Mouse (Mus musculus): Measurements from ENCODE around the gene Rbm15. TPM values are rescaled to one million over a fixed set of nuclear protein-coding genes. Genes with fewer than 3 reads are reported as not detected.

Rbm15 gene
- polyA plus RNA-seq, 1 experiment from 2014 or later = 5.3 TPM

Other genes with a start within 250 kb of the Rbm15 start
- gene Kcna2, start 232.5 kb downstream of the Rbm15 start, polyA plus RNA-seq (2015; fragmentation: Nextera tagmentation; extraction: Ambion mirVana) = 1.9 and 2.6 TPM in 2 replicates
- not detected in 2 replicates for gene Kcna10, start 150.6 kb downstream of the Rbm15 start, polyA plus RNA-seq (2015; fragmentation: Nextera tagmentation; extraction: Ambion mirVana)
- gene Cym, start 111.9 kb downstream of the Rbm15 start, polyA plus RNA-seq (2015; fragmentation: Nextera tagmentation; extraction: Ambion mirVana) = 0.12 and 0.13 TPM in 2 replicates
- not detected in 2 replicates for gene A630076J17Rik, start 103.1 kb downstream of the Rbm15 start, polyA plus RNA-seq (2015; fragmentation: Nextera tagmentation; extraction: Ambion mirVana)
- 0.17 and 0.19 TPM in 2 replicates for gene Prok1, start 94.0 kb downstream of the Rbm15 start, polyA plus RNA-seq (2015; fragmentation: Nextera tagmentation; extraction: Ambion mirVana)
- gene Lamtor5, start 54.8 kb downstream of the Rbm15 start, polyA plus RNA-seq (2015; fragmentation: Nextera tagmentation; extraction: Ambion mirVana) = 180 and 182 TPM in 2 replicates
- 3.0 and 3.1 TPM in 2 replicates for gene Slc16a4, start 42.4 kb downstream of the Rbm15 start, polyA plus RNA-seq (2015; fragmentation: Nextera tagmentation; extraction: Ambion mirVana)
- 8.7 and 9.7 TPM in 2 replicates for gene Kcnc4, start 125.9 kb upstream of the Rbm15 start, polyA plus RNA-seq (2015; fragmentation: Nextera tagmentation; extraction: Ambion mirVana)
- gene Slc6a17, start 184.3 kb upstream of the Rbm15 start, polyA plus RNA-seq (2015; fragmentation: Nextera tagmentation; extraction: Ambion mirVana) = 19.1 and 20.4 TPM in 2 replicates
- not detected in 2 replicates for gene Ubl4b, start 221.4 kb upstream of the Rbm15 start, polyA plus RNA-seq (2015; fragmentation: Nextera tagmentation; extraction: Ambion mirVana)

All from hindbrain, embryonic 16.5 days (tissue).